Mouse (Mus musculus): ENCODE measurements at regions not wholly inside any gene's neighbourhood (a gene's known extent, or its start where the extent isn't known, plus 50 kb on each side); places are given as distances from the start of the nearest gene placed in this dataset.

- no peak for TF ChIP-seq CTCF (conservative IDR thresholded peaks at IDR 0.05; ENCODE audit: insufficient read depth, insufficient read length, low read depth, low read length)
- no peak for TF ChIP-seq POLR2A (IDR thresholded peaks at IDR 0.05; ENCODE audit: low read depth, low read length)
Measured at GRCm38 (mm10) chr2:78020516-78020915, 74.3 kb upstream of the Cwc22 start.

Data from kidney, adult 2 months (tissue).